Mouse (Mus musculus) layer of hippocampus, adult 18-20 months (tissue): ENCODE measurements around the gene AC131692.1. TPM values are rescaled to one million over a fixed set of nuclear protein-coding genes. Genes with fewer than 3 reads are reported as not detected.

ENCODE experiments used
- DNase-seq, 2 experiments: peaks; one replicate each; pipeline ENCODE4 v3.0.0; 2022; ENCODE audit warnings: low spot score in 2 of 2
- total RNA-seq, 2 experiments: library from RNA; stranded (reverse); gene quantifications; 2 replicates each; pipeline ENCODE4 v1.2.3; 2021

Gene AC131692.1
- total RNA-seq, 2 experiments from 2014 or later, result not detected

DNA sequence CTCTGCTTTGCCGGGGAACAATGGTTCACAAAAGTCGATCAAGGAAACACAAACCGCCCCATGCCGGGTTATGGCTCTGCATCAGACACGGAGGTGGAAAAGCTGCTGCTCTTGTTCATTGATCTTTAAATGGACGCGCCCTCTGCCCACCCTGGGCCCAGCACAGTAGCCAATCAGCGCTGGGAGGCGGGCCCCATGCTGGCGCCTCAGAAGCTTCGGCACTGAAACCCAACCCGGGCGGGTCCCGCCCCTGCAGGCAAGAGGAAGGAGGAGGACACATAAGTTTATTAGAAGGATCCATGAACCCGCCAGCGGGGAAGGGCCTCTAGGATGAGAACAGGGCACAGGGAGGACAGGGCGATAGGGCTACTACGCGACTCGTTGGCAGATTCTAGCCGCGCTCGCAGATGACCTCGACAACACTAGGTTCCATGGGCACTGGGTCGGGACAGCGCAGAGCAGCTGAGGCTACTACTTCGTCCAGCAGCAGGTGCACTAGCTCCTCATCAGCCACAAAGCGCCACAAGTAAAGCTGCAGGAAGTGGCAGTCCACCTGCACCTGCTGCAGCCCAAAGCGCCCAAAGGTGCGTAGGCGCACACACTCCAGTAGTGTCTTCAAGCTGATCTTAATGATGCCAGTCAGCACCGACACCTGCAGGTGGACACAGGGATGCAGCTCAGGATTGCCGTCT is 26.3 kb upstream of the AC131692.1 start, which contains the start of gene Tm7sf2:
TSS of gene Tm7sf2 (minus strand) at position 650 of the 692 bp plus-strand sequence.
- peak; percentile 83 to 89 for DNase-seq

DNA sequence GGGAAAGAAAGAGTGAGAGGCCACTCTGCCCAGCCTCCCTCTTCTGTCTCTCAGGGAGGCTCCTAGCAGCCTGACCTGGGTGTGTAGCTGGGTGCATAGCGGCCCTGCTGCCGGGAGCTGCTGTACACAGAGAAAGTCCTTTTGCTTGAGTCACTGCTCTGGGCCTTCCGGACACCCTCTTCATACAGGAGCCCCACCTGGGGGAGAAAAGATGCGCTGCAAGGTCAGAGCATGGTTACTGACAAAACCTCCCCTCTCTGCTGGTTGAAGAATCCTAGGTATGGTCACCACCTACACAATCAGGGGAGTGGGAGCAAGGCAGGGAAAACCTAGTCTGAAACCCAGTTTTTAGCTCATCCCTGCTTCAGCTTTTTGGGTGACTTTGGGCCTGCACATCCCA is 25.3 kb upstream of the AC131692.1 start:
- no peak for DNase-seq

DNA sequence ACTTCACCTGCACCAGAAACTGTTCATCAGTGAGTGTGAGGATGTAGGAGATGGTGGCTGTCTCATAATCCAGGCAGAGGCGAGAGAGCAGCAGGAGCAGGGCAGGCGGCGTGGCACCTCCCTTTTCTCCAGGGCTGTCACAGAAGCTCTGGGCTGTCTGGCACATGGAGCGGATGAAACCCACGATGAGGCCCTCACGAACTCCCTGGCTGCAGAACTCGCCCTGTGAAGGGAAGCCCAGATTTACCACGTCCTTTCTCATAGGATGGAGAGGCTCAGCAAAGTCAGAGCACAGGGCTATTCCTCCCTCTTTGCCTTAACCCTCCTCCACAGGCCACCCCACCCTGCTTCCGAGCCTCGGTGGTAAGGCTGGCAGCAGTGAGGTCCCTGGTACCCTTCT is 24.4 kb upstream of the AC131692.1 start:
- no peak for DNase-seq

- DNase-seq, result no peak
These were observed 23.5 kb upstream of the AC131692.1 start for GRCm38 (mm10) chr19:6070571-6071250.

- no peak for DNase-seq
These were observed 23.0 kb upstream of the AC131692.1 start for GRCm38 (mm10) chr19:6071261-6071660.

DNA sequence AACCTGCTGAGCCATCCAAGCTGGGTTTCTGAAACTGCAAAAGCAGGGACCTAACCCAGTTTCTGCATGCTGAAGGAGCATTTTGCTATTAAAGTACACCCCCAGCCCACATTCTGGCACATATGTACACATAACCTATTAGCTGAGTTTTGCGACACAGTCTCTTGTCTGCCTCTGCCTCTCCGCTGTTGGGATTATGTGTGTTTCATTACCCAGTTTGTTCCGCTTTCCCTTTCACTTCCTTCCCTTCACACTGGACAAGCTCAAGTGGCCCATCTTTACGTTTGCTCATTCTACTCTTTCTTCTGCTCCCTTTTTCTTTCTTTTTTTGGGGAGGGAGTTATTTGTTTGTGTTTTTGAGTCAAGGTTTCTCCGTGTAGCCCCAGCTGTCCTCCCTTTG is 20.3 kb upstream of the AC131692.1 start:
- DNase-seq, result no peak

DNA sequence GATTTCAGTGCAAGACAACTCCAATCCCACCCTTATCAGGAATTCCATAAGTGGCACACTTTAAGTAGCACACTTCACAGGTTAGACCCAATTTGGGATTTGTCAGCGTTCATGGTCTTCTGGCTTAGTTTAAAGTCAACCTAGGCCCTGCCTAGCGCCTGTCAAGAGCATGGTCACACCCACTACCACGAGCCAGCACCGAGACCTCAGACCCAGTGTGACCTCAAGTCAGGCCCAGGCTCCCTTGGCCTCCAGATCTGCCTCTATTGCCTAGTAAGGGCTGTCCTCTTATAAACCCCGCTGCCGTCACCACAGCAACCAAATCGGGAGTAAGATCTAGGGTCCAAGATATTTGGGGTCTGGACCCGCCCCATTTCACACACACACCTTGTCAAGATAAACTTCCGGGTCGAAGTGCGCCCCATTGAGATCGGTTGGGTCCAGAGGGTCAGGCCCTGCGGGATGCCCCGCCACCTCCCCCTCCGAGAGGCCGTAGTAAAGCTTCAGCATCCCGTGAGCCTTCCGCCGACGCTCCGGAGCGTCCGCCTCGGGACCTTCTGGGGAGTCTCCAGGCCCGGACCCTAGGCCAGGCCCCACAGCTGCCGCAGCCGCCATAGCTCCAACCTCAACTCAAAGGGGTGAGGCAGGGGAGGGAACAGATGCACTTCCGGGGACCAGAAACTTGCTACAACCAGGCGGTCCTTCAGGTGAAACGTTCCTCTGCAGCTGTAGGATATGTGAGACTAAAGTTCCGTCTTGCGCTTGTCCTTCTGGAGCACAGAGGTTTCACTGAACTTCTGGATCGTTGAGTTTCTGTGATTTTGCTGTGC is 17.4 kb upstream of the AC131692.1 start, which contains the start of gene Vps51:
TSS of gene Vps51 (minus strand) at position 668 of the 830 bp plus-strand sequence.
- peak; percentile 81 to 92 for DNase-seq

GRCm38 (mm10) chr19:6079983-6080480 is 14.2 kb upstream of the AC131692.1 start, which contains the start of gene Tmem262:
TSS of gene Tmem262 (plus strand) at chr19:6080033.
- DNase-seq, result no peak

DNA sequence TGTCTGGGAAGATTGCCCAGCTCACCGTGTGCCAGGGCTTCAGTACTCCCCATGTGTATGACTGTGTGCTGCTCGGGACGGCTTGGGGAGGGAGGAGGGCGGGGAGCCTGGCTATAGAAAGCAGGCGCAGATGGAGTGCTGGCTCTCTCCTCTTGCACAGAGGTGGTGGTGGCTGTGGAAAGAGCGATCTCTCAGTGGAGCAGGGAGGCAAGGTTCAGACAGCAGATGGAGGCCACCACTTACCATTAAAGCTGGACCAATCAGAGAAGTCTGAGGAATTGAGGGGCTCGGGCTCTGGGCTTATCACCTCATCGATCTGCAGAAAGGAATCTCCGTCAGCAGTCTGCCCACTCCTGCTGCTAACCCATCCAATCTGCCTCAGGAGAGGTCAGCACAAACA is 12.1 kb upstream of the AC131692.1 start, which contains the start of gene Gm28374:
TSS of gene Gm28374 (minus strand) at position 101 of the 400 bp plus-strand sequence.
- DNase-seq, result no peak

- DNase-seq, result peak; percentile 95 to 97
These were observed 9.6 kb upstream of the AC131692.1 start, which contains the start of the genes Zfpl1 and Cdca5 for GRCm38 (mm10) chr19:6084478-6085248. TSS of gene Zfpl1 (minus strand) at chr19:6084956. TSS of gene Cdca5 (plus strand) at chr19:6084983.

GRCm38 (mm10) chr19:6085417-6085879 is 8.8 kb upstream of the AC131692.1 start:
- DNase-seq, result no peak

GRCm38 (mm10) chr19:6088841-6089240 is 5.4 kb upstream of the AC131692.1 start:
- no peak for DNase-seq

DNA sequence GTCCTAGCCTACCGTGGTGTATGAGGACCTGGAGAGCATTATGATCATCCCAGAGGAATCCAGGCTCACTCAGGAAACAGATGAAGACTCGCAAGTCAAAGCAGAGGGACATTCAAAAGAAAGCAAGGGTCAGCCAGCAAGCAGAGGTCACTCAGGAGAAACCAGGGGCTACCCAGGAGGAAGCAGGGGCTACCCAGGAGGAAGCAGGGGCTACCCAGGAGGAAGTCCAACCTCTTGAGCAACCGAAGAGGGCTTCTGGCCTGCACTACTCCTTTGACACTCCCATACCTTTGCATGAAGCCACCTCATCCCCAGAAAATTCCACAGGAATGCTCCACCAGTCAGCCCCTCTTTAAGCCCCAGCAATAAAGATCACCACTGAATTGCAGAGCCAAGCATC is 3.6 kb downstream of the AC131692.1 start:
- no peak for DNase-seq

DNA sequence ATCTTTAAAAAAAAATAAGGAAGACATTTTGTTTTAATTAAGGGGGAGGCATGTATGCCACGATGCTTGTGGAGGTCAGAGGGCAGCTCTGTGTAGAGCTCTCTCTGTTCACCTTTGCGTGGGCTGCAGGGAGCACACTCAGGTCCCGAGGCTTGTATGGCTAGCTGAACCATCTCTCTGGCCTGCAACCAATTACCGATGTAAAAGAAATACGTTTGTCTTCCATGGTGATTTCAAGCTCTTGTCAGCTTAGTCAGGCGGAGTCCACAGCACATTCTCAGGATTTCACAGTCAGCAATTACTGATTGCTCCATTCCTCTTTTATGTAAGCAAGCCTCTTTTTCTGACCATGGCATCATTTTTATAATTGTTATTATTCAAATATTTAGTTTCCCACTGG is 7.0 kb downstream of the AC131692.1 start:
- DNase-seq, result no peak

GRCm38 (mm10) chr19:6102169-6102853 is 8.1 kb downstream of the AC131692.1 start:
- DNase-seq, result no peak

GRCm38 (mm10) chr19:6104476-6104875 is 10.3 kb downstream of the AC131692.1 start:
- DNase-seq, result no peak

- DNase-seq, result no peak
These were observed 11.4 kb downstream of the AC131692.1 start, which contains the start of gene Naaladl1 for GRCm38 (mm10) chr19:6105586-6105985. TSS of gene Naaladl1 (plus strand) at chr19:6105782.

GRCm38 (mm10) chr19:6113116-6113515 is 18.9 kb downstream of the AC131692.1 start:
- no peak for DNase-seq

GRCm38 (mm10) chr19:6116113-6116850 is 22.1 kb downstream of the AC131692.1 start:
- no peak for DNase-seq
